Mouse (Mus musculus): ENCODE results near the gene Mmachc. TPM values are rescaled to one million over a fixed set of nuclear protein-coding genes. Genes with fewer than 3 reads are reported as not detected.

Mmachc gene
- polyA plus RNA-seq, 1 experiment from 2014 or later, result 8.2 TPM

DNA sequence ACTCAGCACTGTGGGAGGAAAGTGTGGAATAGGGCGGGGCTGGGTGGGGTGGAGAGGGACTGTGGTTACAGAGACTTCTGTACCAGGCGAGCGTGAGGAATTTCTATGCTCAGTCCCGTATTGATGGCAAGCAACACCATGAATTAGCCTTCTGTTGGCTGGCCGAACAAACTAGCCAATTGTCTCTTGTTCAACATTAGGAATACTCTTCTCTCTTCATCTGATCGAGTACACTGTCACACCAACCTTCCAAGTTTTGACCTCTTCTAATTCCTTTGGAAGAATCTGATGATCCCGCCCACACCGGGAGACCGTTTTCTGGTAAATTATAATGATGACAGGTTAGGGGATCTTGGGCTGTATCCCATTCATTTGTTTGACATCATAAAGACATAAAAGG is 540 bp downstream of the Mmachc start:
- Histone ChIP-seq H3K4me3 (ENCODE audit: low read depth, low read length) (peak overlapping the region; percentile 73), H3K36me3 (ENCODE audit: control insufficient read depth, insufficient read depth, low read length) (peaks cover 13% of the 10 kb centered on the region; the same call in 1 of the 2 replicates), H3K4me1 (ENCODE audit: control insufficient read depth, insufficient read depth, low read length) (peaks cover 5% of the 10 kb centered on the region; the same call in 1 of the 2 replicates), H3K9ac (ENCODE audit: low read depth, low read length) (peak overlapping the region; percentile 75), H3K27me3 (replicated peaks; ENCODE audit: control insufficient read depth, insufficient read depth, low read length) (no peaks in the 10 kb centered on the region), H3K4me2 (ENCODE audit: low read depth, low read length) (peak overlapping the region; percentile 67), H3K27ac (replicated peaks; ENCODE audit: low read depth, low read length) (peak overlapping the region; percentile 68; the same call in 1 of the 2 replicates), H3K9me3 (ENCODE audit: control insufficient read depth, low read length) (no peaks in the 10 kb centered on the region)
- no peak for ATAC-seq (ENCODE audit: low read depth)
- 12% methylated on average over 9 of the region's 9 CpGs for WGBS
- peak; percentile 19 for DNase-seq (ENCODE audit: low spot score)

DNA sequence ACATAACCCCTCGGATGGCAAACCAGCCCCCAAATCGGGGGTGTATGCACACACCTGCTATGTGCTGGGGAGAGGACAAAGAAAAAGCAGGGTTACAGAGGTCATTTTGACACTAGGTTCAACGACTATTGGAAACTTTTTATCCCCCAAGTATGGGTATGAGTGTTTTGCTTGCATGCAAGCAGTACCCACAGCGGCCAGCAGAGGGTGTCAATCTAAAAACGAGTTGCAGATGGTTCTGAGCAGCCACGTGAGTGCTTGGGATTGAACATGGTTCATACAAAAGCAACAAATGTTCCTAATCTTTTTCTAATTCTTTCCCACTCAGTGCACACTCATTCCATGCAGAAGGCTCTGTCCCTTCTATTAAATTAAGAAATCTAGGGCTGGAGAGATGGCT is 4.4 kb downstream of the Mmachc start:
- Histone ChIP-seq H3K4me3 (ENCODE audit: low read depth, low read length) (no peak overlapping the region), H3K27me3 (replicated peaks; ENCODE audit: control insufficient read depth, insufficient read depth, low read length) (no peaks in the 10 kb centered on the region), H3K27ac (replicated peaks; ENCODE audit: low read depth, low read length) (no peak overlapping the region), H3K4me2 (ENCODE audit: low read depth, low read length) (no peak overlapping the region), H3K9me3 (ENCODE audit: control insufficient read depth, low read length) (no peaks in the 10 kb centered on the region), H3K9ac (ENCODE audit: low read depth, low read length) (no peak overlapping the region), H3K4me1 (ENCODE audit: control insufficient read depth, insufficient read depth, low read length) (peaks cover 5% of the 10 kb centered on the region; the same call in 1 of the 2 replicates), H3K36me3 (ENCODE audit: control insufficient read depth, insufficient read depth, low read length) (peaks cover 36% of the 10 kb centered on the region)
- DNase-seq (ENCODE audit: low spot score) (peak; percentile 62), ATAC-seq (ENCODE audit: low read depth) (no peak)
- 41% methylated on average over 6 of the region's 6 CpGs for WGBS

DNA sequence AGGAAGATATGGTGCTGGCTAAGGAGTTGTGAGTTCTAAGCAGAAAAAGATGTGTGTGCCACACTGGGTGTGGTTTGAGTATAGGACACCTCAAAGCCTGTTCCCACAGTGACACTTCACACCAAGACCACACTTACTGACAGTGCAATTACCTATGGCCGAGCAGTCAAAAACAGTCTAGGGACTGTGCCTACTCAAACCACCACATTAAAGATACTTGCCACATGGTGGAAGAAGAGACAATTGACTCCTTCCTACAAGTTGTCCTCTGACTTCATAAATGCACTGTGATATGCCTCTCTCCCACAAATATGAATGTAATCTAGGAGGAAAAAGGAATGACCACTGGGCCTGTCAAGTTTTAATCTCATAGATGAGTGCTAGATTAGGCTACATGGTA is 7.2 kb downstream of the Mmachc start:
- no peak for ATAC-seq (ENCODE audit: low read depth)
- Histone ChIP-seq H3K4me2 (ENCODE audit: low read depth, low read length) (no peak overlapping the region), H3K36me3 (ENCODE audit: control insufficient read depth, insufficient read depth, low read length) (peaks cover 64% of the 10 kb centered on the region)

DNA sequence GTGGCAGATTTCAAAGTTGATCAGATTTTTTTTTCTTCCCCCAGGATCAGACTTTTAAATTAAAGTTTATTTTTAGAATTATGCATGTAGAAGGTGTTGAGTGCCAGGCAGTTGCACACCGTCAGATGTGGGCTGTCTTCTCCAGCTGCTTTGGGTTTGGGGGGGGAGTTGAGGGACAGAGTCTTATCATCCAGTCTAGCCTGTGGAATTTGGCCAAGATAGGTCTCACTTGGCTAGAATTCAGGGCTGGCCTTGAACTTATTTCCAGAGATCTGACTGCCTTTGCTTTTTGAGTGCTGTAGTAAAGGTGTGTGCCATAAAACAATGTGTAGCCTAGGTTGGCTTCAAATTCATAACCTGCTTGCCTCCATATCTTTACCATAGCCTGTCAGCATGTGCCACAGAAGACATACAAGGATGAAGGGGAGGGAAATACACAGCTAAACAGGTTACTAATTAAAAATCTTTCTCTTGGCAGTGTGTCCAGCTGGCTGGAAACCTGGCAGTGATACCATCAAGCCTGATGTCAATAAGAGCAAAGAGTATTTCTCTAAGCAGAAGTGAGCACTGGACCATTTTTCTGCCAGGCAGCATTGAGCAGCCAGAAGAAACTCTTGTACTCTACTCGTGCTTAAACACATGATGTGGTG is 9.4 kb downstream of the Mmachc start:
- H3K9ac ChIP-seq (ENCODE audit: low read depth, low read length), result no peak overlapping the region
- DNase-seq (ENCODE audit: low spot score), result no peak
- no peaks in the 10 kb centered on the region for H3K4me1 ChIP-seq (ENCODE audit: control insufficient read depth, insufficient read depth, low read length)
- 84% methylated on average over 2 of the region's 2 CpGs for WGBS
- peaks cover 78% of the 10 kb centered on the region for H3K36me3 ChIP-seq (ENCODE audit: control insufficient read depth, insufficient read depth, low read length)
- H3K4me2 ChIP-seq (ENCODE audit: low read depth, low read length), result no peak overlapping the region
- no peak overlapping the region for H3K4me3 ChIP-seq (ENCODE audit: low read depth, low read length)
- H3K9me3 ChIP-seq (ENCODE audit: control insufficient read depth, low read length), result no peaks in the 10 kb centered on the region
- no peak for ATAC-seq (ENCODE audit: low read depth)
- no peaks in the 10 kb centered on the region for H3K27me3 ChIP-seq (replicated peaks; ENCODE audit: control insufficient read depth, insufficient read depth, low read length)
- H3K27ac ChIP-seq (replicated peaks; ENCODE audit: low read depth, low read length), result no peak overlapping the region

More for the DNA sequence above, 7.2 kb downstream of the Mmachc start:
- Histone ChIP-seq H3K9ac (ENCODE audit: low read depth, low read length) (no peak overlapping the region), H3K27me3 (replicated peaks; ENCODE audit: control insufficient read depth, insufficient read depth, low read length) (no peaks in the 10 kb centered on the region), H3K4me1 (ENCODE audit: control insufficient read depth, insufficient read depth, low read length) (no peaks in the 10 kb centered on the region), H3K27ac (replicated peaks; ENCODE audit: low read depth, low read length) (no peak overlapping the region), H3K9me3 (ENCODE audit: control insufficient read depth, low read length) (no peaks in the 10 kb centered on the region), H3K4me3 (ENCODE audit: low read depth, low read length) (no peak overlapping the region)
- 76% methylated on average over 1 of the region's 1 CpGs for WGBS
- no peak for DNase-seq (ENCODE audit: low spot score)

DNA sequence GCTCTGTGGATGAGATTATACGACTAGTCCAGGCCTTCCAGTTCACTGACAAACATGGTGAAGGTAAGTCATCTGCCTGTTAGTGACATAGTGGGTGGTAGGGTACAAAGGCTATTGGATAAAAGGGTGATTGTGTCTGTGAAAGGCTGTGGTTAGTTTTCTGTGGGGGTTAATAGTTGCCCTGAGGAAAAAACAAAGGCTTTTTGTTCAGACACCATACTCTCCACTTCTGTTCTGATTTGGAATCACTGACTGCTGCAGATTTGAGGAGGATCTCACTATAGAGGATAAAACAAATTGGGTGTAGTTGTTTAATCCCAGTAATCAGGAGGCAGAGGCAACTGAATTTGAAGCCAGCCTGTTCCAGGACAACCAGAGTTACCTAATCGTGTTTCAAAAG is 14.4 kb downstream of the Mmachc start:
- no peak overlapping the region for H3K4me2 ChIP-seq (ENCODE audit: low read depth, low read length)
- H3K36me3 ChIP-seq (ENCODE audit: control insufficient read depth, insufficient read depth, low read length), result peaks cover 98% of the 10 kb centered on the region
- DNase-seq (ENCODE audit: low spot score) (no peak), ATAC-seq (ENCODE audit: low read depth) (no peak)
- 71% methylated on average over 2 of the region's 2 CpGs for WGBS
- H3K27ac ChIP-seq (replicated peaks; ENCODE audit: low read depth, low read length), result no peak overlapping the region
- no peaks in the 10 kb centered on the region for H3K4me1 ChIP-seq (ENCODE audit: control insufficient read depth, insufficient read depth, low read length)
- no peak overlapping the region for H3K4me3 ChIP-seq (ENCODE audit: low read depth, low read length)
- H3K9me3 ChIP-seq (ENCODE audit: control insufficient read depth, low read length), result no peaks in the 10 kb centered on the region
- H3K9ac ChIP-seq (ENCODE audit: low read depth, low read length), result no peak overlapping the region
- H3K27me3 ChIP-seq (replicated peaks; ENCODE audit: control insufficient read depth, insufficient read depth, low read length), result no peaks in the 10 kb centered on the region

DNA sequence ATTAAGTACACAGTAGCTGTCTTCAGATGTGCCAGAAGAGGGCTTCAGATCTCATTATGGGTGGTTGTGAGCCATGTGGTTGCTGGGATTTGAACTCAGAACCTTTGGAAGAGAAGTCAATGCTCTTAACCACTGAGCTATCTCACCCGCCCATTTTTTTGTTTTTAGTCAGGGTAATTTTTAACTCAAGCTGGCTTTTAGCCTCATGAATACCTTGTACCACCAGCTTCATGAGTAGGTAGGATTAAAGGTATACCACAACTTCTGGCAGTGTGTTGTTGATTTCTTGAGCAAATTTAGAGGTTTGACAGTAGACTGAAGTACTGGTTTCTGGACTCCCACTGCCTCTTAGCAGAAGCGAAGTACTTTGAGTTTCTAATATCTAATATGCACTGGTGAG is 16.1 kb downstream of the Mmachc start:
- DNase-seq (ENCODE audit: low spot score), result no peak
- H3K36me3 ChIP-seq (ENCODE audit: control insufficient read depth, insufficient read depth, low read length), result peaks cover 93% of the 10 kb centered on the region
- H3K27me3 ChIP-seq (replicated peaks; ENCODE audit: control insufficient read depth, insufficient read depth, low read length), result no peaks in the 10 kb centered on the region
- peaks cover 2% of the 10 kb centered on the region; the same call in 1 of the 2 replicates for H3K4me1 ChIP-seq (ENCODE audit: control insufficient read depth, insufficient read depth, low read length)
- H3K9ac ChIP-seq (ENCODE audit: low read depth, low read length), result no peak overlapping the region
- no peak overlapping the region for H3K27ac ChIP-seq (replicated peaks; ENCODE audit: low read depth, low read length)
- ATAC-seq (ENCODE audit: low read depth), result no peak
- WGBS, result 88% methylated on average over 2 of the region's 2 CpGs
- no peak overlapping the region for H3K4me3 ChIP-seq (ENCODE audit: low read depth, low read length)
- H3K9me3 ChIP-seq (ENCODE audit: control insufficient read depth, low read length), result no peaks in the 10 kb centered on the region
- H3K4me2 ChIP-seq (ENCODE audit: low read depth, low read length), result no peak overlapping the region

DNA sequence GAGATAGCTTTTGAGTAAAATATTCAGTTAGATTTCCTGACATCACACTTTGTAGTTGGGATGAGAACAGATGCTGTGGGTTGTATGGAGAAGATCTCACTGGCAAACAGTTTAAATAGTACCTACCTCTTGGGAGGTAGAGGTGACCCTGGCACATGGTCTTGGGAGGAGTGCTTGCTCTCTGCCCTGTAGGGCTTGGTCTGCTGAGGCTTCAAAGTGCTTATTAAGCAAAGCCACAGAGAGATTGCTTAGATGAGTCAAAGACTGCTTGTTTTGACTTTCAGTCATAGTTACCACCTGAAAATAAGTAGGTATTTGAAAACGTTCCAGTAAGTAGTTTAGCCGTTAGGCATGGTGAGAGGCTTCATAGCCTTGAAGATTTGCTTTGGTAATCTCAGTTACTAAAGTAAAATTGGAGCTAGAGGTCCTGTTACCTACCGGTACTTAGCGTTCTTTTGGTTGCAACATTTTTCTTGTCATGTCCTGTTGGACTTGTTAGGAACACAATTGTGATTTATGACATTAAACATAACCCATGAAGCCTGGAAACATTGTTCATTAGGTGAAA is 18.8 kb downstream of the Mmachc start:
- DNase-seq (ENCODE audit: low spot score) (no peak), ATAC-seq (ENCODE audit: low read depth) (no peak)
- 86% methylated on average over 4 of the region's 4 CpGs for WGBS
- Histone ChIP-seq H3K4me3 (ENCODE audit: low read depth, low read length) (no peak overlapping the region), H3K9me3 (ENCODE audit: control insufficient read depth, low read length) (no peaks in the 10 kb centered on the region), H3K27ac (replicated peaks; ENCODE audit: low read depth, low read length) (no peak overlapping the region), H3K27me3 (replicated peaks; ENCODE audit: control insufficient read depth, insufficient read depth, low read length) (no peaks in the 10 kb centered on the region), H3K4me1 (ENCODE audit: control insufficient read depth, insufficient read depth, low read length) (peaks cover 14% of the 10 kb centered on the region), H3K9ac (ENCODE audit: low read depth, low read length) (no peak overlapping the region), H3K36me3 (ENCODE audit: control insufficient read depth, insufficient read depth, low read length) (peaks cover 65% of the 10 kb centered on the region), H3K4me2 (ENCODE audit: low read depth, low read length) (no peak overlapping the region)

DNA sequence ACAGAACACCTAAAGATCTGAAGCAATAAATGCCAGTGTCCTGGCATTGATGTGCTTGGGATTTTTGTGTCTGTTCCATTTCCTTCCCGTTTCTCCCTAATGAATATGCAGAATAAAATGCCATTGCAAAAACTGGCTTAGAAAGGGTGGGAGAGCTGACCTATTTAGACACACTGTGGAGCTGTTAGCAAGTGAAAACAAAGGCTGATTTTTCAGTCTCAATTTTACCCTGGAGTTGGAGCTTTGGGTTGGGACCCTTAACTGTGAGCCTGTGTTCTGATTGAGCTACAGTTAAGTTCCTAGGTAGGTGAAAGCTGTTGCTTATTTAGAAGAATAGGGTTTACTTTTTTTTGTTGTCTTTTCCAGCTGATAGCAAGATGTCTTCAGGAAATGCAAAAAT is 21.2 kb downstream of the Mmachc start:
- H3K4me2 ChIP-seq (ENCODE audit: low read depth, low read length), result peak overlapping the region; percentile 85
- H3K36me3 ChIP-seq (ENCODE audit: control insufficient read depth, insufficient read depth, low read length), result peaks cover 42% of the 10 kb centered on the region
- H3K9me3 ChIP-seq (ENCODE audit: control insufficient read depth, low read length), result no peaks in the 10 kb centered on the region
- H3K4me3 ChIP-seq (ENCODE audit: low read depth, low read length), result peak overlapping the region; percentile 57
- no peaks in the 10 kb centered on the region for H3K27me3 ChIP-seq (replicated peaks; ENCODE audit: control insufficient read depth, insufficient read depth, low read length)
- no peak for DNase-seq (ENCODE audit: low spot score)
- peak overlapping the region; percentile 74 for H3K9ac ChIP-seq (ENCODE audit: low read depth, low read length)
- WGBS, result 17% methylated on average over 1 of the region's 1 CpGs
- peaks cover 14% of the 10 kb centered on the region for H3K4me1 ChIP-seq (ENCODE audit: control insufficient read depth, insufficient read depth, low read length)
- H3K27ac ChIP-seq (replicated peaks; ENCODE audit: low read depth, low read length), result no peak overlapping the region
- no peak for ATAC-seq (ENCODE audit: low read depth)
